Mouse (Mus musculus) kidney, adult 2 months (tissue): ENCODE results near the gene Col8a2.

ENCODE experiments used
- CTCF ChIP-seq: fragments of 200-500 bp; conservative IDR thresholded peaks from 2 replicates; pipeline ENCODE4 v1.5.1; 2011; ENCODE audit warnings: low read depth, mild to moderate bottlenecking, control low read depth, low read length, moderate library complexity, mixed read lengths; ENCODE audit not compliant: insufficient read depth, insufficient read length
- POLR2A ChIP-seq: fragments of 200-500 bp; IDR thresholded peaks from one replicate; pipeline ENCODE4 v1.6.1; 2011; ENCODE audit warnings: low read depth, low read length, control low read depth

GRCm38 (mm10) chr4:126261266-126261665 is 25.3 kb upstream of the Col8a2 start:
- TF ChIP-seq CTCF: no peak
- no peak for TF ChIP-seq POLR2A
